Mouse (Mus musculus): Measurements from ENCODE around the gene Dynlt1b.
A peak's percentile ranks its signal among the peaks of the same experiment; 100 is the strongest.
"Not testable (repeated sequence)": the region's sequence is repeated elsewhere in the genome, so short reads cannot be mapped to it uniquely, and the experiment has no call there.

The Dynlt1b gene

GRCm38 (mm10) chr17:6404493-6404892, 25.4 kb upstream of the Dynlt1b start:
- not testable (repeated sequence) for H3K36me3 ChIP-seq (ENCODE audit: insufficient read depth, low read length); H3K27me3 ChIP-seq (ENCODE audit: insufficient read depth, low read length); H3K4me1 ChIP-seq (replicated peaks; ENCODE audit: low read depth, low read length); H3K4me3 ChIP-seq (replicated peaks; ENCODE audit: low read length); H3K9me3 ChIP-seq (ENCODE audit: low read length)

- H3K4me1 ChIP-seq (replicated peaks; ENCODE audit: low read depth, low read length); H3K4me3 ChIP-seq (replicated peaks; ENCODE audit: low read length); H3K36me3 ChIP-seq (ENCODE audit: insufficient read depth, low read length); H3K9me3 ChIP-seq (ENCODE audit: low read length); H3K27me3 ChIP-seq (ENCODE audit: insufficient read depth, low read length): not testable (repeated sequence)
Observed at GRCm38 (mm10) chr17:6406972-6407371, 22.9 kb upstream of the Dynlt1b start.

- H3K27me3 ChIP-seq (ENCODE audit: insufficient read depth, low read length); H3K36me3 ChIP-seq (ENCODE audit: insufficient read depth, low read length); H3K9me3 ChIP-seq (ENCODE audit: low read length); H3K4me1 ChIP-seq (replicated peaks; ENCODE audit: low read depth, low read length); H3K4me3 ChIP-seq (replicated peaks; ENCODE audit: low read length): not testable (repeated sequence)
Observed at GRCm38 (mm10) chr17:6410713-6411213, 19.1 kb upstream of the Dynlt1b start.

- peaks cover 14% of the 10 kb centered on the region for H3K4me1 ChIP-seq (replicated peaks; ENCODE audit: low read depth, low read length)
- H3K27me3 ChIP-seq (ENCODE audit: insufficient read depth, low read length); H3K36me3 ChIP-seq (ENCODE audit: insufficient read depth, low read length); H3K9me3 ChIP-seq (ENCODE audit: low read length); H3K4me3 ChIP-seq (replicated peaks; ENCODE audit: low read length): not testable (repeated sequence)
Observed at GRCm38 (mm10) chr17:6417118-6417517, 12.8 kb upstream of the Dynlt1b start.

GRCm38 (mm10) chr17:6420557-6420956, 9.4 kb upstream of the Dynlt1b start:
- H3K4me1 ChIP-seq (replicated peaks; ENCODE audit: low read depth, low read length) = peaks cover 36% of the 10 kb centered on the region
- H3K4me3 ChIP-seq (replicated peaks; ENCODE audit: low read length); H3K9me3 ChIP-seq (ENCODE audit: low read length); H3K27me3 ChIP-seq (ENCODE audit: insufficient read depth, low read length); H3K36me3 ChIP-seq (ENCODE audit: insufficient read depth, low read length): not testable (repeated sequence)

GRCm38 (mm10) chr17:6421547-6422326, 8.2 kb upstream of the Dynlt1b start:
- H3K4me3 ChIP-seq (replicated peaks; ENCODE audit: low read length) = 0 out of 2 replicates have a peak overlapping the region, but pooled peaks have one; percentile 0
- H3K9me3 ChIP-seq (ENCODE audit: low read length) = not testable (repeated sequence)
- H3K4me1 ChIP-seq (replicated peaks; ENCODE audit: low read depth, low read length) = peaks cover 36% of the 10 kb centered on the region

GRCm38 (mm10) chr17:6422370-6422769, 7.5 kb upstream of the Dynlt1b start:
- peaks cover 36% of the 10 kb centered on the region for H3K4me1 ChIP-seq (replicated peaks; ENCODE audit: low read depth, low read length)
- H3K36me3 ChIP-seq (ENCODE audit: insufficient read depth, low read length); H3K4me3 ChIP-seq (replicated peaks; ENCODE audit: low read length); H3K27me3 ChIP-seq (ENCODE audit: insufficient read depth, low read length); H3K9me3 ChIP-seq (ENCODE audit: low read length): not testable (repeated sequence)

More at GRCm38 (mm10) chr17:6421547-6422326, 8.2 kb upstream of the Dynlt1b start:
- not testable (repeated sequence) for H3K36me3 ChIP-seq (ENCODE audit: insufficient read depth, low read length); H3K27me3 ChIP-seq (ENCODE audit: insufficient read depth, low read length)

- not testable (repeated sequence) for H3K27me3 ChIP-seq (ENCODE audit: insufficient read depth, low read length); H3K9me3 ChIP-seq (ENCODE audit: low read length); H3K4me3 ChIP-seq (replicated peaks; ENCODE audit: low read length); H3K36me3 ChIP-seq (ENCODE audit: insufficient read depth, low read length)
- peaks cover 36% of the 10 kb centered on the region for H3K4me1 ChIP-seq (replicated peaks; ENCODE audit: low read depth, low read length)
Observed at GRCm38 (mm10) chr17:6422805-6423204, 7.1 kb upstream of the Dynlt1b start.

GRCm38 (mm10) chr17:6424294-6424980, 5.5 kb upstream of the Dynlt1b start:
- H3K4me1 ChIP-seq (replicated peaks; ENCODE audit: low read depth, low read length) = peaks cover 43% of the 10 kb centered on the region
- not testable (repeated sequence) for H3K9me3 ChIP-seq (ENCODE audit: low read length); H3K27me3 ChIP-seq (ENCODE audit: insufficient read depth, low read length); H3K36me3 ChIP-seq (ENCODE audit: insufficient read depth, low read length)
- H3K4me3 ChIP-seq (replicated peaks; ENCODE audit: low read length) = peak overlapping the region; percentile 37

GRCm38 (mm10) chr17:6425325-6425724, 4.6 kb upstream of the Dynlt1b start:
- peaks cover 44% of the 10 kb centered on the region for H3K4me1 ChIP-seq (replicated peaks; ENCODE audit: low read depth, low read length)
- H3K27me3 ChIP-seq (ENCODE audit: insufficient read depth, low read length); H3K9me3 ChIP-seq (ENCODE audit: low read length); H3K4me3 ChIP-seq (replicated peaks; ENCODE audit: low read length); H3K36me3 ChIP-seq (ENCODE audit: insufficient read depth, low read length): not testable (repeated sequence)

GRCm38 (mm10) chr17:6426869-6427268, 3.0 kb upstream of the Dynlt1b start:
- H3K4me3 ChIP-seq (replicated peaks; ENCODE audit: low read length); H3K9me3 ChIP-seq (ENCODE audit: low read length); H3K27me3 ChIP-seq (ENCODE audit: insufficient read depth, low read length); H3K36me3 ChIP-seq (ENCODE audit: insufficient read depth, low read length): not testable (repeated sequence)
- peaks cover 42% of the 10 kb centered on the region for H3K4me1 ChIP-seq (replicated peaks; ENCODE audit: low read depth, low read length)

- Histone ChIP-seq H3K4me1 (replicated peaks; ENCODE audit: low read depth, low read length) (peaks cover 44% of the 10 kb centered on the region), H3K36me3 (ENCODE audit: insufficient read depth, low read length) (peaks cover 16% of the 10 kb centered on the region)
- H3K9me3 ChIP-seq (ENCODE audit: low read length); H3K27me3 ChIP-seq (ENCODE audit: insufficient read depth, low read length); H3K4me3 ChIP-seq (replicated peaks; ENCODE audit: low read length): not testable (repeated sequence)
Observed at GRCm38 (mm10) chr17:6428926-6429325, 986 bp upstream of the Dynlt1b start.

- Histone ChIP-seq H3K36me3 (ENCODE audit: insufficient read depth, low read length) (peaks cover 26% of the 10 kb centered on the region), H3K4me3 (replicated peaks; ENCODE audit: low read length) (peak overlapping the region; percentile 85), H3K4me1 (replicated peaks; ENCODE audit: low read depth, low read length) (peaks cover 32% of the 10 kb centered on the region)
- H3K27me3 ChIP-seq (ENCODE audit: insufficient read depth, low read length); H3K9me3 ChIP-seq (ENCODE audit: low read length): not testable (repeated sequence)
Observed at GRCm38 (mm10) chr17:6430410-6431001, 594 bp downstream of the Dynlt1b start.

GRCm38 (mm10) chr17:6432456-6432855, 2.5 kb downstream of the Dynlt1b start:
- Histone ChIP-seq H3K36me3 (ENCODE audit: insufficient read depth, low read length) (peaks cover 33% of the 10 kb centered on the region), H3K4me1 (replicated peaks; ENCODE audit: low read depth, low read length) (peaks cover 32% of the 10 kb centered on the region)
- H3K9me3 ChIP-seq (ENCODE audit: low read length); H3K4me3 ChIP-seq (replicated peaks; ENCODE audit: low read length); H3K27me3 ChIP-seq (ENCODE audit: insufficient read depth, low read length): not testable (repeated sequence)

Data from E14TG2a.4 (cell line).